Mouse (Mus musculus): ENCODE data around the gene Uqcr11. TPM values are rescaled to one million over a fixed set of nuclear protein-coding genes. Genes with fewer than 3 reads are reported as not detected.

Uqcr11 gene
- total and polyA plus RNA-seq, 3 experiments: 1,743 to 5,192 (median 1,981) TPM

DNA sequence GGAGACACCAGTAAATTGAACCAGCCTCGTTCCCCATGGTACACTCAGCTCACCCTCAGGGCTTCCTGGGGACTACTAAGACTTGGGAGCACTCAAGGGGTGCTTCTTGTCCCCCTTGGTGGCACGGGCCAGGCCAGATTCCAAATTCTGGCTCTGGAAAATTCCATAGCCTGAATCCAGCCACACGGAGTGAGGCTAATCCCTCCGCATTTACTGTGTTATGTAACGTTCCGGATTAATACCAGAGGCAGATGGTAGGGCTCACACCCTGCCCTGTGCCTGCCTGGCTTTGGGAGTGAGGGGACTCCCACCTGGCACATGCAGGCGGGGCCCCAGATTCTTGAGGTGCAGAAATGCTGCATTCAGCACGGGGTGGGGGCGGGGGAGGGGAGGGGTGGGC, 51.2 kb downstream of the Uqcr11 start:
- peaks cover 17% of the 10 kb centered on the region for H3K27me3 ChIP-seq (ENCODE audit: control insufficient read depth, insufficient read depth, low read length)

More for the DNA sequence above, 51.2 kb downstream of the Uqcr11 start:
- Histone ChIP-seq H3K9ac (ENCODE audit: low read depth, low read length) (no peak overlapping the region), H3K27ac (no peak overlapping the region), H3K4me3 (no peak overlapping the region), H3K79me2 (replicated peaks; ENCODE audit: control insufficient read depth, insufficient read depth, low read length) (no peaks in the 10 kb centered on the region), H3K4me1 (ENCODE audit: control insufficient read depth, insufficient read depth, low read length) (no peaks in the 10 kb centered on the region), H3K36me3 (ENCODE audit: control insufficient read depth, insufficient read depth, low read length) (no peaks in the 10 kb centered on the region)
- no peak for DNase-seq
- TF ChIP-seq POLR2A (IDR thresholded peaks at IDR 0.05; ENCODE audit: insufficient read depth, low read depth, low read length) (no peak), EP300 (IDR thresholded peaks at IDR 0.05; ENCODE audit: insufficient read depth, low read depth, low read length) (no peak), CTCF (IDR thresholded peaks at IDR 0.05) (no peak)
- 30% methylated on average over 9 of the region's 9 CpGs for WGBS
- intact Hi-C loops (cut with DNase I): no loop called here

Small RNA genes lying within 50 kb of the gene (microRNA-seq; reads per million reads assigned to microRNA genes)
- 0 reads per million in 2 experiments for gene Gm22721

Other genes starting within 250 kb of the Uqcr11 start
- gene Cirbp, start 240.8 kb downstream of the Uqcr11 start, total RNA-seq (2021): 10 to 100 TPM; 34.2 to 43.2 TPM
- 62.5 and 85.8 TPM in 2 replicates for gene Cirbp, start 240.8 kb downstream of the Uqcr11 start, polyA plus RNA-seq (2012; rRNA removed)
- gene 1600002K03Rik, start 233.9 kb downstream of the Uqcr11 start, total RNA-seq (2021): 1 to 10 TPM; 5.9 to 6.0 TPM
- 5.6 and 6.3 TPM in 2 replicates for gene 1600002K03Rik, start 233.9 kb downstream of the Uqcr11 start, polyA plus RNA-seq (2012; rRNA removed)
- gene Efna2, start 227.3 kb downstream of the Uqcr11 start, total RNA-seq (2021): 1 to 10 TPM in 1 of 2 experiments, under 1 TPM in 1; 0.86 to 1.1 TPM
- 1.2 and 1.7 TPM in 2 replicates for gene Efna2, start 227.3 kb downstream of the Uqcr11 start, polyA plus RNA-seq (2012; rRNA removed)
- 10 to 100 TPM; 11.1 to 11.8 TPM for gene Mum1, start 180.4 kb downstream of the Uqcr11 start, total RNA-seq (2021)
- gene Mum1, start 180.4 kb downstream of the Uqcr11 start, polyA plus RNA-seq (2012; rRNA removed): 18.0 and 19.4 TPM in 2 replicates
- gene Ndufs7, start 157.7 kb downstream of the Uqcr11 start, total RNA-seq (2021): 1,000 to 10,000 TPM in 1 of 2 experiments, 100 to 1,000 TPM in 1; 943 to 1,108 TPM
- gene Ndufs7, start 157.7 kb downstream of the Uqcr11 start, polyA plus RNA-seq (2012; rRNA removed): 1,263 and 1,990 TPM in 2 replicates
- 1 to 10 TPM; 8.3 to 8.4 TPM for gene Gamt, start 145.8 kb downstream of the Uqcr11 start, total RNA-seq (2021)
- 8.0 and 11.0 TPM in 2 replicates for gene Gamt, start 145.8 kb downstream of the Uqcr11 start, polyA plus RNA-seq (2012; rRNA removed)
- 10 to 100 TPM; 56.4 to 57.9 TPM for gene Dazap1, start 145.3 kb downstream of the Uqcr11 start, total RNA-seq (2021)
- gene Dazap1, start 145.3 kb downstream of the Uqcr11 start, polyA plus RNA-seq (2012; rRNA removed): 37.6 and 41.0 TPM in 2 replicates
- gene Rps15, start 114.4 kb downstream of the Uqcr11 start, total RNA-seq (2021): 100 to 1,000 TPM; 748 to 861 TPM
- 880 and 1,041 TPM in 2 replicates for gene Rps15, start 114.4 kb downstream of the Uqcr11 start, polyA plus RNA-seq (2012; rRNA removed)
- gene Apc2, start 110.9 kb downstream of the Uqcr11 start, total RNA-seq (2021): 1 to 10 TPM; 2.3 to 2.6 TPM
- 2.4 and 2.7 TPM in 2 replicates for gene Apc2, start 110.9 kb downstream of the Uqcr11 start, polyA plus RNA-seq (2012; rRNA removed)
- 10 to 100 TPM; 13.3 to 14.5 TPM for gene 2310011J03Rik, start 86.3 kb downstream of the Uqcr11 start, total RNA-seq (2021)
- gene 2310011J03Rik, start 86.3 kb downstream of the Uqcr11 start, polyA plus RNA-seq (2012; rRNA removed): 27.3 and 28.9 TPM in 2 replicates
- gene Pcsk4, start 77.3 kb downstream of the Uqcr11 start, total RNA-seq (2021): 1 to 10 TPM; 1.4 to 1.8 TPM
- gene Pcsk4, start 77.3 kb downstream of the Uqcr11 start, polyA plus RNA-seq (2012; rRNA removed): 4.5 and 4.9 TPM in 2 replicates
- gene Reep6, start 76.9 kb downstream of the Uqcr11 start, total RNA-seq (2021): 1 to 10 TPM; 2.8 to 3.6 TPM
- 2.9 and 4.1 TPM in 2 replicates for gene Reep6, start 76.9 kb downstream of the Uqcr11 start, polyA plus RNA-seq (2012; rRNA removed)
- 10 to 100 TPM; 71.9 to 84.5 TPM for gene Adamtsl5, start 58.4 kb downstream of the Uqcr11 start, total RNA-seq (2021)
- gene Adamtsl5, start 58.4 kb downstream of the Uqcr11 start, polyA plus RNA-seq (2012; rRNA removed): 80.9 and 85.2 TPM in 2 replicates
- gene Plk5, start 50.4 kb downstream of the Uqcr11 start, total RNA-seq (2021): under 1 TPM; 0.50 to 0.63 TPM
- 2.0 and 2.7 TPM in 2 replicates for gene Plk5, start 50.4 kb downstream of the Uqcr11 start, polyA plus RNA-seq (2012; rRNA removed)
- 1 to 10 TPM; 7.3 to 7.5 TPM for gene Mex3d, start 19.2 kb downstream of the Uqcr11 start, total RNA-seq (2021)
- 5.8 and 7.9 TPM in 2 replicates for gene Mex3d, start 19.2 kb downstream of the Uqcr11 start, polyA plus RNA-seq (2012; rRNA removed)
- gene Mbd3, start 7.3 kb downstream of the Uqcr11 start, total RNA-seq (2021): 10 to 100 TPM; 86.5 to 95.2 TPM
- gene Mbd3, start 7.3 kb downstream of the Uqcr11 start, polyA plus RNA-seq (2012; rRNA removed): 91.4 and 95.1 TPM in 2 replicates
- gene Tcf3, start 26.8 kb upstream of the Uqcr11 start, total RNA-seq (2021): 10 to 100 TPM; 16.5 to 18.0 TPM
- gene Tcf3, start 26.8 kb upstream of the Uqcr11 start, polyA plus RNA-seq (2012; rRNA removed): 20.1 and 25.0 TPM in 2 replicates
- under 1 TPM in 1 of 2 experiments, not detected in 1; 0.05 TPM for gene Onecut3, start 88.0 kb upstream of the Uqcr11 start, total RNA-seq (2021)
- 0.06 and 0.09 TPM in 2 replicates for gene Onecut3, start 88.0 kb upstream of the Uqcr11 start, polyA plus RNA-seq (2012; rRNA removed)
- not detected for gene Atp8b3, start 132.3 kb upstream of the Uqcr11 start, total RNA-seq (2021)
- gene Atp8b3, start 132.3 kb upstream of the Uqcr11 start, polyA plus RNA-seq (2012; rRNA removed): 0.39 and 0.50 TPM in 2 replicates
- gene Rexo1, start 154.7 kb upstream of the Uqcr11 start, total RNA-seq (2021): 10 to 100 TPM; 11.6 to 12.3 TPM
- 19.5 and 19.8 TPM in 2 replicates for gene Rexo1, start 154.7 kb upstream of the Uqcr11 start, polyA plus RNA-seq (2012; rRNA removed)
- 1 to 10 TPM; 4.0 to 4.4 TPM for gene Klf16, start 170.5 kb upstream of the Uqcr11 start, total RNA-seq (2021)
- gene Klf16, start 170.5 kb upstream of the Uqcr11 start, polyA plus RNA-seq (2012; rRNA removed): 3.6 and 5.5 TPM in 2 replicates
- gene Abhd17a, start 183.5 kb upstream of the Uqcr11 start, total RNA-seq (2021): 10 to 100 TPM; 40.2 to 46.9 TPM
- 67.3 and 80.0 TPM in 2 replicates for gene Abhd17a, start 183.5 kb upstream of the Uqcr11 start, polyA plus RNA-seq (2012; rRNA removed)
- 10 to 100 TPM; 20.8 to 26.9 TPM for gene Scamp4, start 196.0 kb upstream of the Uqcr11 start, total RNA-seq (2021)
- gene Scamp4, start 196.0 kb upstream of the Uqcr11 start, polyA plus RNA-seq (2012; rRNA removed): 58.9 and 60.5 TPM in 2 replicates
- 1 to 10 TPM in 1 of 2 experiments, under 1 TPM in 1; 0.60 to 1.1 TPM for gene Adat3, start 196.1 kb upstream of the Uqcr11 start, total RNA-seq (2021)
- 1.0 and 2.5 TPM in 2 replicates for gene Adat3, start 196.1 kb upstream of the Uqcr11 start, polyA plus RNA-seq (2012; rRNA removed)
- gene Gm49322, start 199.2 kb upstream of the Uqcr11 start, total RNA-seq (2021): under 1 TPM; 0.34 to 0.39 TPM
- 0.62 and 2.0 TPM in 2 replicates for gene Gm49322, start 199.2 kb upstream of the Uqcr11 start, polyA plus RNA-seq (2012; rRNA removed)
- 100 to 1,000 TPM; 117 to 130 TPM for gene Csnk1g2, start 216.0 kb upstream of the Uqcr11 start, total RNA-seq (2021)
- gene Csnk1g2, start 216.0 kb upstream of the Uqcr11 start, polyA plus RNA-seq (2012; rRNA removed): 125 and 130 TPM in 2 replicates